Mouse (Mus musculus) embryo, embryonic 9.5 days (tissue): ENCODE data around the gene Gm28230.

Experiments used
- DNase-seq: peaks from one replicate; pipeline ENCODE4 v3.0.0-alpha.2; 2017; ENCODE audit errors: extremely low spot score

Gene Gm28230

DNA sequence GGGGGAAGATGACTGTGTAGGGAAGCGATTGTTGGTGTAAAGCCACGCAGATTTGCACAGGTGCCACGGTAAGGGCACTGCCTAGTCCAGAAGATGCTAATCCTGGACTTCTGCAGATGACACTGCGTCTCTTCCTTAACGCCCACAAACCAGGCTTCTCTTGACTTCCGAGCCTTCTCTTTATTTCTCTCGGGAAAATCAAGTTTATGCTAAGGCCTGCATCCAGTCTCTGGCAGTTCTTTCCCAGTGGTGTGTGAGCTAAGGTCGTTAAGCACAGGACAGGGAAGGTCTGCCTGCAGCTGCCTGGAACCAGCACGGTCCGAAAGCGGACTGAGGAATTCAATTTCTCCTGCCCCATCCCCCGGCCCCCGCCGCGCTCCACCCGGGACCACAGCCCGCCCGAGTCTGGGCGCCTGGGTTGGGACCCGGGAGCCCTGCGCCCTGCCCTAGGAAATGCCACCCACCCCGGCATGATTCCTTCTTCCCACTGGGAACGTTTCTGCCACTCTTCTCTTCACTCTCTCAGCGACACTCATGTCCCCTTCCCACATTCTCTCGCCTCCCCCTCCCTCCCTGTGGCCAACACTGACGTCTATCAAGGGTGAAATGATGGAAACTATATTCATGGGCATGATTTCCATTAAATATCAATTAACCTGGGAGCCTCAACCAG is 22.7 kb upstream of the Gm28230 start:
- no peak for DNase-seq

DNA sequence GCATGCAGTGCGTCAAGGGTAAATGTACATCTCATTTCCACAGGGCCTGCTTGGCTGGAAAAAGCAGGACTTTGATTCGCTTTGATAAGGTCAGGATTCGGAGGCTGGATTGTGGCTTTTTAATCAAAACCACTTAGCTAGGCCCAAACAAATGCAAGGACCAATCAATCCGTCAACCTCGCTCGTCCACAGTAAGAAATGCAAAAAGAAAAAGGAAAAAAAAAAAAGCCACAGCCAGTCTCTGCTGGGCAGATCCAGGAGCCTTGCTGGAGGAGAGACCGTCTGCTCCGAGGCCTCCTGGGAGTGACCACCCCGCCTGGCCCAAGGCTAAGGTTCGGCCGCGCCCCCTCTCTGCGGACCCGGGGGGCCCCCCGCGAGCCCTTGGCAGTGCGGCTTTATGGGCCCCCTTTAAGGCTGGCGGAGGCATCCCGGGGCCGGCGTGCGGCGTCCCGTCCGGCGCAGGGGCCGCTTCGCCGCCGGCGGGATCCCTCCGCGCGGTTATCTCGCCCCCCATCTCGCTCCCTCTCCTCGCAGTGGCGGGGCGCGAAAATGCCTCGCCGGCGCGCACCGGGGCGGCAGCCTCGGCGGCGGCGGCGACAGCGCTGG is 22.0 kb upstream of the Gm28230 start, which contains the start of gene Hoxd8:
TSS of gene Hoxd8 (plus strand) at position 223 of the 606 bp plus-strand sequence.
- DNase-seq: no peak

- DNase-seq: no peak
These were observed 21.5 kb upstream of the Gm28230 start for GRCm38 (mm10) chr2:74704999-74705466.

- DNase-seq: no peak
These were observed 20.9 kb upstream of the Gm28230 start for GRCm38 (mm10) chr2:74705467-74706089.

DNA sequence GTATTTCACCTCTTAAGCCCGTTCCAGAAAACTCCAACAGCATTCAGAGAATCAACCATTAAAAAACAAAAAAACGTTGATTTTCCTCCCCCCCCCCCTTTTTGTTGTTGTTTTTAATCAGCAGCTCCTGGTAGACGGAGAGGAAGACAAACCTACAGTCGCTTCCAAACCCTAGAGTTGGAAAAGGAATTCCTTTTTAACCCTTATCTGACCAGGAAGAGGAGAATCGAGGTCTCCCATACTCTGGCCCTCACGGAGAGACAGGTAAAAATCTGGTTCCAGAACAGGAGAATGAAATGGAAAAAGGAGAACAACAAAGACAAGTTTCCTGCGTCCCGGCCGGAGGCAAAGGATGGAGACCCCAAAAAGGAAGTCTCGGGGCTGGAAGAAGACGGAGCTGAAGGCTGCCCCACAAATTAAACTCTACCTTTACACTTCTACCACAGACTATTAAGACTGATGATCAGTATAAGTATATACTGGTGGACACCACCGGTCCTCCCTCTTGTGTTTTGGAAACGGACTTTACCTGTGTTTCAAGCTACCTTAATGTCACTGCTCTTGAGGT is 20.1 kb upstream of the Gm28230 start:
- DNase-seq: no peak

DNA sequence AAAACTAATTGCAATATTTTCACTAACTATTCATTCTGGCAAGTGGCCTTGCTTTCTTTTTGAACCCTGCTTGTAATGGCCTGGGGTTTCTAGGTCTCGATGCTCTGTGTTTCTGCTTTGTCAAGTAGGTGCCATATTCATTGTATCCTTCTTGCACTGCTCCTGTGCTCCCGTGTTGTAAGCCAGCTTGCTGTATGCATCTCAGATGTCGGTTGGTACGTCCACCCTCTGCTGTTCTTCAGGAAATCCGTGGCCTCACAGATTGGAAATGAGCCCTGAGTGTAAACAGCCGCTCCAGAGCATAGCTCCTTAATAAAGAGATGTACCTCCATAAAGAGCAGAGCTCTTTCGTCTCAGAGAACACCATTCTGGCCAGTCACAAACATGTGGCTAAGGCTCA is 18.9 kb upstream of the Gm28230 start:
- no peak for DNase-seq

- no peak for DNase-seq
These were observed 17.9 kb upstream of the Gm28230 start for GRCm38 (mm10) chr2:74708676-74709075.

DNA sequence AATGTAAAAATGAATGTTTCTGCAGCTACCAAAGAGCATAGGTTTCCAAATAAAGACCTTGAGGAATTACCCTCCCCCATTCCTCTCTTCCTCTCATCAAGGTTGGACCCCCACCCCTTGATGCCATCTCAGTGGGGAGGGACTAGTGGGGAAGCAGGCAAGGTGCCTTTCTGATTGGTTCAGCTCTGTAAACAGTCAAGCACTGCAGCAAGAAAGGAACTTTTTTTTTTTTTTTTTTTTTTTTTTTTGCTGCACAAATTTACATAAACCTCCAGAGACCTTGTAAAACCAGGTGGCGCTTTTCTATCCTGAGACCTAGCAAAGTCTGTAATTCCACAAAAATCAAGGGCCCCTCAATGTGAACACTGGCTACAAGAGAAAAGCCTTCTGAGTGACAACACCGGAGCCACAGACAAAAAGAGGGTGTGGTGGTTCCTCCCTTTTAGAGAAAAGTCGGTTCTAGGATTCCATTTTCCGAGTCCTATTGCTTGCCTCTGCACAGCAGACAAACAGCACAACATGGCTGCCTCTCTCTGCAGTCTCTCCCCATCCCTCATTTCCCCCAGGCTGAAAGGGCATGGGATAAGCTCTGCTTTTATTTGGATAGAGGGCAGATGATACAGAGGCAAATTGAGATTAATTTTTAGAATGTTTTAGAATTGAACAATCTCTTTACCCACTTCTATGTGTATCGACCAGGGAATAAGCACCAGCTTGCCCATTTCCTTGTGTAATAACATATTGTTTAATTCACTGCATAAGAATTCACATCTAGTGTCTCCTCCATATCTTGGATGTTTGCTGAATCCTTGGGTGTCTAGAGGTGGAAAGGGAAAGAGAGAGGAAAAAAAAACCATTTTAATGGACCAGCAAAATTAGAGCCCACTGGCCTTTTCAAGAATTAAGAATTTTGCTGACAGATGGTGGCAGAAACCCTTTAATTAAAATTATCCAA is 16.8 kb upstream of the Gm28230 start:
- no peak for DNase-seq

DNA sequence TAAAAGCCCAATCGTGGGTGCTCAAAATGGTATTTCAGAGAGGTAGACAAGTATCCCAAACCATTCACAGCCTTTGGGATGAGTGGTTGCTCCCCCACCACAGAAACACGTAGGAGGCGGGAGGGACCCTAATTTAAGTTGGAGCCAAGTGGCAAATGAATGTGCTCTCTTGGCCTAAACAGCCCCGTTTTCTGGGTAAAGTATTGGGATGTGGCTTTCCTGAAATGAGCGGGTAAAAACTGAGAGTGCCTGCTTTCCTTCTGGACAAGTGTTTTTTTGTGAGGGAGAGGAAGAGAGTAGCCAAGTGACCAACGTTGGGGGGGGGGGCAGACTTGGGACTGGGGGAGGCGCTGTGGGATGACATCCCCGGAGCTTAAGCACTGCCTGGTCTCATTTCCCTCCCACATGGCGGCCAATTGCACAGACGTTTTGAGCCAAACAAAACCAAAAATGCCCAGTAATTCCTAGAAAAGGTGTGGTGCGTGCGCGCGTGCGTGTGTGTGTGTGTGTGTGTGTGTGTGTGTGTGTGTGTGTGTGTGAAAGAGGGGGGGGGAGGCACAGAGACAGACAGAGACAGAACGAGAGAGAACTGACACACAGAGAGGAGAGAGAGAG is 15.5 kb upstream of the Gm28230 start:
- DNase-seq: no peak

GRCm38 (mm10) chr2:74711721-74712621 is 14.6 kb upstream of the Gm28230 start, which contains the start of the genes Hoxd3 and Hoxd4:
Hoxd3 (plus strand) TSS chr2:74711927.
Hoxd4 (plus strand) TSS chr2:74711929.
- no peak for DNase-seq

DNA sequence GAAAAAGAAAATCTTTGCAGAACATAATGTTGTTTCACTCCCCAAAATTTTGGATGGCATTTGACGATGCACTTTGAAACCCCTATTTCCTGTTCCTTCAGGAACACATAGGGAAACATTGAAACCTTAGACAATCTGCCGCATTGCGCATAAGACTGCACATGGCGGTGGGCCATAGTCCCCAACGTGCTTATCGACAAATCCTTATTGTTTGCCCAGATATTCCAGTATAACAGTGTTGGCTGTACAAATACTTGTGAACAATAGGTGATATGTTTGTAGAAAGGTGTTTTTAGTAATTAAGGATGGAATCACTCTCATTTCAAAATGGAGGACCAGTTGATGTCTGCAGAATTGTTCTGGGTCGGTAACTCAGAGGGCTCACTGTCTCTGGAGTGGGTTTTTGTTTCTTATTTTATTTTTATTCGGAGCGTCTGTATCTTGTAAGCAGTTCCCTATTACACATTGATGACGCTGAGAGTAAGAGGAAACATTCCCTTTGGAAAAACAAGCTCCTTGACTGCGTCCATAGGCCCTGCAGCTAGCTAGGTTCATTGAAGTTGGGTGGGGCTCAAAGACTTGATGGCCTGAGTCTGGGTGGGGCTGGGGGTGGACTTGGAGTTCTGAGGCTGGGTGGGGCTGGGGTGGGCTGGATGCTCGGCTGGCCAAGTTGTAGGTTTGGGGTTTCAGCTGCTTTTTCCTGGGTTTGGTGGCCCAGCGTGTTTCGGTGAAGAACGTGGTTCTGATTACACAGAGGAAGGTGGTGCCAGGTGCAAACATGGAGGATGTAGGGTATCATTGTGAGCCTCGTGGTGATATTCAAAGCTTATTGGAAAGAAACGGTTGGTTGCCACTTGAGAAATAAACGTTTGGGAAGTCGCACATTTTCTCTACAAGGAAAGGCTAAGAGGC is 13.0 kb upstream of the Gm28230 start:
- no peak for DNase-seq

DNA sequence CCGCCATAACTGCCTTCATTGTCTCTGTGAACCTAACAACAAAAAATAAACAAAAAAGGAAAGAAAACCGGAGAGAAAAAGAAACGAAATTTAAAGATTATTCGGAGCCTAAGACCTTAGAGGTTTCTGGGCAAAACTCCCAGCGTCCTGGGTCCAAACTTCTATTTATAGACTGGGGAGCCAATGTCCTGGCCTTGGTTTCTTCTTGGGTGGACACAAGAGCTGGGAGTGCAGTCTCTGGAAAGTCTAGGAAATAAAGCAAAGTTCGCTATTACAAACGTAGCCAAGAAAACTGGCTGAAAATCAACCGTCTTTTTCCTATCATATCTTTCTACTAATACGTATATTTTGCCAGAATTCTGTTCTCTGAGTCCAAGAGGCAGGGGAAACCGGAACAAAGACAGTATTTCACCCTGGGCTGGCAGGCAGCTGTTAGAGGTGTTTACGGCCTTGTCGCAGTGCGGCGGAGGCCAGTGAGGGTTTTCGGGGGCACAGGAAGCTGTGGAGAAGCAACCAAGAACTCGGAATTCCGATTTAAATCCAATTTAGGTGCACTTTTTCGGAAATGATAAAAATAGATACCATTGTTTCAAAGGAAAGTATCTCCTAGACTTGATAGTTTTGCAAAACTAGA is 12.3 kb upstream of the Gm28230 start:
- DNase-seq: no peak

- DNase-seq: no peak
These were observed 11.6 kb upstream of the Gm28230 start for GRCm38 (mm10) chr2:74714881-74715280.

- peak; percentile 91 for DNase-seq
These were observed 10.9 kb upstream of the Gm28230 start for GRCm38 (mm10) chr2:74715504-74716241.

- no peak for DNase-seq
These were observed 6.1 kb upstream of the Gm28230 start for GRCm38 (mm10) chr2:74720384-74720783.

DNA sequence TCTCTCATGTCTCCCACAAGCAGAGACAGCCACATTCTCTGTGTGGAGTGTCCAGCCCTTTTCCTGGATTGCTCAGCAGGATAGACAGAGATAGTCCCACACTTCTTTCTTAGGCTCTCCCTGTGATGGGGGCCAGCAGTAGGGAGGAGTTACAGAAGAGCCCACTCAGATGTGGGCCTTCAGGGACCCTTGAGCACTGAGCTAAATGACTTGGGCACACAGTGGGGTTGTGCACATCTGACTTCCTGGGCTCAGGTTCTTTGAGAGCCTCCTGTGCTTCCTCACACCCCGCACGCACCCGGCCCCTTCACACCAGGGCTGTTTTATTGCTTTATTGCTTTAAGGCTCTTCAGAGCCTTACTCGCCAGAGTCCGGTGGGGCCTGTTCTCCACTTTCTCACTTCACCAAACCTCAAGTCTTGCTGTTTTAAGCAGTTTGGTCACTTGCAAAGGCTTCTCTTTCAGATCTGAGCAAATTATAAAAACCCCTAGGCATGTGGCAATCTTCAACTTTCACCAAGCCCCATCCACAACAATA is 5.5 kb upstream of the Gm28230 start:
- no peak for DNase-seq

DNA sequence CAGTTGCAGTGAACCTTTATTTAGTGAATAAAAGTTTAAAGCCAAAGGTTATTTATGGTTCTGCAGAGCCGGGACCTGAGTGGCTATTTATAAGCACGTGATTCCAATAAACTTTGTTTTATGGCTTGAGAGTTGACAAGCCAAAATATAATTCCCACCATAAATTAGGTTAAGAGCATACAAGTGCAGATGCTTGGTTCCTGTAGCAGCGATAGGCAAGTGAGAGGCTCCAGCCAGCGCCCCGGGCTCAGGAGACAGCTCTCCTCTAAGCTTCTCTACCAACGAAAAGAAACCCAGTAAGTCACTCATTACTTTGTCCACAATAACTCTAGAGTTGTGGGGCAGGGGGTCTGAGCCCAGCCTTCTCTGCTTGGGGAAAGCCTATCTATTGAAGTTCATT is 4.6 kb upstream of the Gm28230 start:
- DNase-seq: no peak
